Mouse (Mus musculus) E14TG2a.4 (cell line): Measurements from ENCODE around the gene H2-Eb1.

Experiments
- H3K27me3 ChIP-seq: 2 replicates; pipeline ENCODE4 v1.6.1; 2014; ENCODE audit warnings: low read length, control low read depth; ENCODE audit not compliant: insufficient read depth
- H3K36me3 ChIP-seq: 2 replicates; pipeline ENCODE4 v1.6.1; 2014; ENCODE audit warnings: low read length, control low read depth; ENCODE audit not compliant: insufficient read depth
- H3K4me1 ChIP-seq: replicated peaks from 2 replicates; pipeline ENCODE4 v1.6.1; 2014; ENCODE audit warnings: low read depth, low read length, control low read depth
- H3K4me3 ChIP-seq: replicated peaks from 2 replicates; pipeline ENCODE4 v1.5.1; 2014; ENCODE audit warnings: mild to moderate bottlenecking, low read length
- H3K9me3 ChIP-seq: 2 replicates; pipeline ENCODE4 v1.6.1; 2014; ENCODE audit warnings: low read length, control low read depth
- CTCF ChIP-seq: conservative IDR thresholded peaks from 2 replicates; pipeline ENCODE4 v1.5.1; 2014; ENCODE audit warnings: low read length
- NANOG ChIP-seq: IDR thresholded peaks from 2 replicates; pipeline ENCODE4 v1.6.1; 2014; ENCODE audit warnings: borderline replicate concordance, low read length, mixed read lengths
- POU5F1 ChIP-seq: IDR thresholded peaks from 2 replicates; pipeline ENCODE4 v1.6.1; 2014; ENCODE audit warnings: low read length, borderline replicate concordance

Gene H2-Eb1

DNA sequence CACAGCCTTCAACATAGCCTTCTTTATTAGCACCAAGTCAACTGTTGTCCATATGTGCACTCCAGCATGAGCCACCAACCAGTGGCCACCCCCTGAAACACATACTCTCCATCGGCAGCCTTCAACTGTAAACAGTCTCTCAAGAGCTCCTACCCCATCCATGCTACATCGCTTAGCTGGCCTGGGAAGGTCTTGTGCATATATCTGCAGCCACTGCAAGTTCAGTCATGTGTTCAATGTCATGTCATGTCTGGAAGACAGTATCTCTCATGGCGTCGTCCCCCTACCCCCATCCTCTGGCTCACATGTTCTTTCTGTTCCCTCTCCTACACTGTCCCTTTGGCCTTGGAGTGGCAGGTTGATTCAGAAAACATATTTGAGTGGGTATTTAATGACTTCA is 39.2 kb downstream of the H2-Eb1 start:
- TF ChIP-seq POU5F1, result no peak
- no peak for TF ChIP-seq CTCF
- no peak for TF ChIP-seq NANOG
- Histone ChIP-seq H3K27me3 (no peaks in the 10 kb centered on the region), H3K4me3 (no peak overlapping the region), H3K9me3 (peaks cover 35% of the 10 kb centered on the region), H3K4me1 (no peaks in the 10 kb centered on the region), H3K36me3 (no peaks in the 10 kb centered on the region)

DNA sequence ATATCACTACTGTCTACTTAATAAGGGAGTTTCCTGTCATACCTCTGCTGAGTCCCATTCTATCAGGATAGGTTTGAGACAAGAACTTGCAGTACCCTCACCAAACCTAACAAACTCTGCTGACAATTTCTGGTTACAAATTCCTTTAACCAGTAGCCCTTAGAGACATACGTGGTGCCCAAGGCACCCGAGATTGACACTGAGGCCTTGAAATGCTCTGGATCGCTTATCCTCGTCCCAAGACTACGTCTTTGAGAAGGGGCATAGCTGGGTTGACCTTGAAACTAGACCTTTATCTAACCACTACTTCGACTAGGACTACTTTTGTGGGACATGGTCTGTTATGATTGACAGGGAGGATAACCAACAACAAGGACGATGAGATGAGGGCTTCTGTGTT is 39.8 kb downstream of the H2-Eb1 start:
- Histone ChIP-seq H3K9me3 (peaks cover 33% of the 10 kb centered on the region), H3K36me3 (no peaks in the 10 kb centered on the region)

DNA sequence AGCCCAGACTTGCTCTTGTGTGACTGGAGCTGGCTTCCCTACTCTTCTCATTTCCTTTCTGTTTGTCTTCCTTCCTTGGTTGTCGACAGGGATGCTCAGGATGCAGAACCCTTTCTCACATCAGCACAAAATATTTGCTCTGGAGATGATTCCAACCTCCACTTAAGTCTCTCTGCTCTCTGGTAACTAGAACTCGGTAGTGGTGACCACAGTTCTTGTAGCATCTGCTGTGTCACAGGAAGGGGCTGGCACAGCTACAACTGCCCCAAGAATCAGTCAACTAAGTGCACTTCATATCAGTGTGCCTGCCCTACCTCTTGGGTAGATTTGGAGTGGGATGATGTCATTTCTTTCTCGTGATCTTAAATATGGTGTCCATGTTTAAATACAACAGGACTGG is 40.4 kb downstream of the H2-Eb1 start:
- no peaks in the 10 kb centered on the region for H3K4me1 ChIP-seq
- H3K27me3 ChIP-seq, result peaks cover 3% of the 10 kb centered on the region
- TF ChIP-seq NANOG (no peak), CTCF (no peak), POU5F1 (no peak)
- no peak overlapping the region for H3K4me3 ChIP-seq
- no peaks in the 10 kb centered on the region for H3K36me3 ChIP-seq
- H3K9me3 ChIP-seq, result peaks cover 31% of the 10 kb centered on the region

More for the DNA sequence above, 39.8 kb downstream of the H2-Eb1 start:
- H3K27me3 ChIP-seq, result no peaks in the 10 kb centered on the region; the same call in 1 of the 2 replicates
- H3K4me3 ChIP-seq, result no peak overlapping the region
- no peaks in the 10 kb centered on the region for H3K4me1 ChIP-seq
- no peak for TF ChIP-seq CTCF
- TF ChIP-seq POU5F1, result no peak
- no peak for TF ChIP-seq NANOG

DNA sequence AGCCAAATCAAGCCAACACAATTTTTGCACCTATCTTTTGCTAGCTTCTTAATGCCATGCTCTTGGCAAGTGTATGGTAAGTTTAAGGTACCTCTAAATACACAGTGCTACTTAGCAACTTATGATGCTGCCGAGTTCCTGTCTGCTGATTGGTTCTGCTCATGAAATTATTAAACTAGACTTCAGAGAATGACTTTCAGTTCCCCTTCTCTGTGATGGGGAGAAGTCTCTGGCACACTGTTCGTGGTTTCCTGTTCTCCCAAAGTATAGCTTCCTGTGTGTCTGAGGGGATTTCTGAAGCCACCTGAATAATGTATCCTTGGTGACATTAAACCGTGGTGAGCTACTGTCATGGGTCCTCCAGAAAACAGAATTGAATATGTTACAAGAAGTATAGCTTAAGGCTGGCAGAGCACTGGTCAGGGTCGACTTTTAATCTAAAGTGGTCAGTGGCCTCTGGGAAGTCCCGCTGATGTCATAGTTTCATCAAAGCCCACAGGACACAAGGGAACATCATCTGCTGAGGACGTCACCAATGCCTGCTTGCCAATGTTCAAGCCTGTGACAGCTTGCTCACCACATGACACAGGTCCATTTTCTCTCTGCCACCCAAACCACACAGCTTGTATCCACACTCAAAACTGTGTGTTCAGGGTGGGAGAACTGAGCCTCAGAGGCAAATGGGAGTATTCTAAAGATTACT is 42.1 kb downstream of the H2-Eb1 start:
- no peak for TF ChIP-seq CTCF
- no peaks in the 10 kb centered on the region for H3K36me3 ChIP-seq

DNA sequence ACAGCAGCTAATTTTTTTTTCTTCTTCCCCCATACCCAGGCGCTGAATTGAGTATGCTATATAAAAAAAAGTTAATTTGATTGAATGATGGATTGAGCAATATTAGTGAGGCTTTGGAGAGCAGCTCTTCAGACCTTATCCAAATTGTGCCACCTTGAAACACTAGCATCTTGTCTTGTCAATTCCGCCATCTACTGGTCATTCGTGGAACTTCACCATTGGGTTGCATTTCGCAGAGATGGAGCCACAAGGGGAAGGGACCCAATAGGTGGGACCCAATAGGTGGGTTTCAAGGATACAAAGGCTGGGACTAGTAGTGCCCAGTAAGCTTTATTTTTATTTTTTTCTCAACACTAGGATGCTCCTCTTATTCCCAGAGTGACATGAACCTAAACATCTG is 43.8 kb downstream of the H2-Eb1 start:
- H3K4me3 ChIP-seq, result no peak overlapping the region
- peaks cover 13% of the 10 kb centered on the region; the same call in 1 of the 2 replicates for H3K9me3 ChIP-seq
- H3K4me1 ChIP-seq, result no peaks in the 10 kb centered on the region
- peaks cover 13% of the 10 kb centered on the region for H3K27me3 ChIP-seq
- no peaks in the 10 kb centered on the region for H3K36me3 ChIP-seq
- TF ChIP-seq CTCF (peak; percentile 95), NANOG (no peak), POU5F1 (no peak)

More for the DNA sequence above, 42.1 kb downstream of the H2-Eb1 start:
- peaks cover 23% of the 10 kb centered on the region for H3K9me3 ChIP-seq
- no peaks in the 10 kb centered on the region for H3K4me1 ChIP-seq
- no peak overlapping the region for H3K4me3 ChIP-seq
- H3K27me3 ChIP-seq, result peaks cover 13% of the 10 kb centered on the region

DNA sequence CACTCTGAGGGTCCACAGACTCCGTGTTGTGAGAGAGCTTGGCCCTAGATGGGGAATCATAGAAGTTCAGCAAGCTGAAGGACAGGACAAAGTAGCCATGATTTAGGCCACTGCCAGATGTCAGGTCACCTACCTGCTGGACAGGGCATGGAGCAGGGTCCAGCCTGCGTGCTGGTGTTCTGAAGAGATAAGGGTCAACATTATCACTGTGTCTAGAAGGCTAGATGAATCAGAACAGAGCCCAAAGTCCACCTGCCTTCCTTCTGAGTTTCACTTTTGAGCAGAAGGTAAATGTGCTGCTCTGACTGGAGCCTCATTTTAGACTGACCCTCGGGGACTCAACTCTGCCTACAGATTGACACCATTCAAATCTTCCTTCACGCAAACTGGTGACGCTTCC is 48.9 kb downstream of the H2-Eb1 start, which contains the start of gene Btnl2:
Btnl2 (plus strand) TSS at position 284 of the 400 bp plus-strand sequence.
- Histone ChIP-seq H3K9me3 (peaks cover 13% of the 10 kb centered on the region; the same call in 1 of the 2 replicates), H3K27me3 (peaks cover 18% of the 10 kb centered on the region), H3K4me1 (no peaks in the 10 kb centered on the region), H3K36me3 (no peaks in the 10 kb centered on the region), H3K4me3 (no peak within 1 kb of the TSS)
- no peak for TF ChIP-seq NANOG
- no peak for TF ChIP-seq CTCF
- no peak for TF ChIP-seq POU5F1

DNA sequence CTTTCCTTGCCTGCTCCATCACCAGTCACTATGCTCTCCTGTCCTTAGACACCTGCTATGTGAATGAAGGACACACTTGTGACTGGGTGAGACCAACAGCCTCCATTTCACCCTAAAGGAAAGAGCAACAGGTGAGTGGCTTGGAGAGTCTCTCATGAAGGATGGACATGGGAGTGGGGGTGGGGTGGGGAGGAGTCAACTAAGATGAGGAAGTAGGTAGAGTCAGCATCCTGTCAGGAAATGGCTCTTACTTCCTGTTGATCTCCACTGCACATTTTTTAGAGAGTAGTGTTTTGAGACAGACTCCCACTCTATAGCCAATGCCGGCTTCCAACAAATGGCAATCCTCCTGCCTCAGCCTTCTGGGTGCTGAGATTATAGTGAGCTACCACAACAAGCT is 49.3 kb downstream of the H2-Eb1 start:
- Histone ChIP-seq H3K4me3 (no peak overlapping the region), H3K4me1 (no peaks in the 10 kb centered on the region), H3K27me3 (peaks cover 18% of the 10 kb centered on the region), H3K36me3 (no peaks in the 10 kb centered on the region), H3K9me3 (peaks cover 13% of the 10 kb centered on the region; the same call in 1 of the 2 replicates)
- TF ChIP-seq POU5F1 (no peak), CTCF (no peak), NANOG (no peak)

DNA sequence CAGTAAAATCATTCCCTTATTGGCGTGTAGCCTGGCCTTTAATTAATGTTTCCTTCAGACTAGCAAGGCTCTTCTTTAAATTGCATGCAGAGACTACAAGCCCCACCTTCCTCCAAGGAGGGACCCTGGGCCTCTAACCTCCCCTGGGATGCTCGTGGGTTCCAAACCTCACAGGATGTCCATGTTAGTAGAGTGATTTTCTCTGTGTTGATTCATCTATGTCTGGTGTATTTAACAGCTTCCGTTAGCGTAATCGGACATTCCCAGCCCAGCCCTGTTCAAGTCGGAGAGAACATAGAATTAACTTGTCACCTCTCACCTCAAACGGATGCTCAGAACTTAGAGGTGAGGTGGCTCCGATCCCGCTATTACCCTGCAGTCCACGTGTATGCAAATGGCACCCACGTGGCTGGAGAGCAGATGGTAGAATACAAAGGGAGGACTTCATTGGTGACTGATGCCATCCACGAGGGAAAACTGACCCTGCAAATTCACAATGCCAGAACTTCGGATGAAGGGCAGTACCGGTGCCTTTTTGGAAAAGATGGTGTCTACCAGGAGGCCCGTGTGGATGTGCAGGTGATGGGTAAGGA is 57.4 kb downstream of the H2-Eb1 start:
- Histone ChIP-seq H3K27me3 (peaks cover 9% of the 10 kb centered on the region; the same call in 1 of the 2 replicates), H3K4me1 (no peaks in the 10 kb centered on the region), H3K9me3 (no peaks in the 10 kb centered on the region), H3K4me3 (no peak overlapping the region), H3K36me3 (no peaks in the 10 kb centered on the region)
- TF ChIP-seq NANOG, result no peak
- no peak for TF ChIP-seq CTCF
- TF ChIP-seq POU5F1, result no peak
